Mouse (Mus musculus) embryo, embryonic 10.5 days (tissue): ENCODE results near the gene Hrasls5.

ENCODE experiments used
- DNase-seq: peaks from one replicate; pipeline ENCODE4 v3.0.0-alpha.2; 2015; ENCODE audit warnings: low spot score

Hrasls5 gene

GRCm38 (mm10) chr19:7611942-7612757 lies at the start of gene Hrasls5:
Gene Hrasls5, plus strand, starts transcription at chr19:7612541.
- peak; percentile 40 for DNase-seq

- DNase-seq, result no peak
These were observed 49.7 kb upstream of the Hrasls5 start for GRCm38 (mm10) chr19:7562601-7563129.

GRCm38 (mm10) chr19:7563676-7564075 lies 48.7 kb upstream of the Hrasls5 start:
- no peak for DNase-seq

GRCm38 (mm10) chr19:7564457-7564856 lies 47.9 kb upstream of the Hrasls5 start:
- DNase-seq, result no peak

- DNase-seq, result no peak
These were observed 45.5 kb upstream of the Hrasls5 start for GRCm38 (mm10) chr19:7566826-7567225.

GRCm38 (mm10) chr19:7568364-7568763 lies 44.0 kb upstream of the Hrasls5 start:
- peak; percentile 43 for DNase-seq

GRCm38 (mm10) chr19:7569650-7570049 lies 42.7 kb upstream of the Hrasls5 start:
- DNase-seq, result no peak

- no peak for DNase-seq
These were observed 36.2 kb upstream of the Hrasls5 start for GRCm38 (mm10) chr19:7576180-7576579.

GRCm38 (mm10) chr19:7577710-7578109 lies 34.6 kb upstream of the Hrasls5 start:
- no peak for DNase-seq

- no peak for DNase-seq
These were observed 31.3 kb upstream of the Hrasls5 start for GRCm38 (mm10) chr19:7581042-7581441.

GRCm38 (mm10) chr19:7583101-7583500 lies 29.2 kb upstream of the Hrasls5 start:
- no peak for DNase-seq

GRCm38 (mm10) chr19:7583599-7583998 lies 28.7 kb upstream of the Hrasls5 start:
- no peak for DNase-seq

- no peak for DNase-seq
These were observed 27.1 kb upstream of the Hrasls5 start for GRCm38 (mm10) chr19:7585279-7585678.

GRCm38 (mm10) chr19:7585764-7586163 lies 26.6 kb upstream of the Hrasls5 start:
- no peak for DNase-seq

GRCm38 (mm10) chr19:7590795-7591194 lies 21.5 kb upstream of the Hrasls5 start:
- no peak for DNase-seq

- DNase-seq, result no peak
These were observed 20.3 kb upstream of the Hrasls5 start for GRCm38 (mm10) chr19:7592018-7592417.

- DNase-seq, result peak; percentile 73
These were observed 16.8 kb upstream of the Hrasls5 start for GRCm38 (mm10) chr19:7595534-7595933.

GRCm38 (mm10) chr19:7598481-7598880 lies 13.9 kb upstream of the Hrasls5 start:
- DNase-seq, result no peak

GRCm38 (mm10) chr19:7601551-7601950 lies 10.8 kb upstream of the Hrasls5 start:
- no peak for DNase-seq

- DNase-seq, result no peak
These were observed 8.2 kb upstream of the Hrasls5 start for GRCm38 (mm10) chr19:7604107-7604506.

GRCm38 (mm10) chr19:7605013-7605412 lies 7.3 kb upstream of the Hrasls5 start:
- no peak for DNase-seq

GRCm38 (mm10) chr19:7605930-7606783 lies 6.2 kb upstream of the Hrasls5 start:
- peak; percentile 50 for DNase-seq
